Mouse (Mus musculus): ENCODE results near the gene Olfr982.

Gene Olfr982
- long read RNA-seq, experiment 1: 0 reads
- long read RNA-seq, experiment 2: 0 reads

- intact Hi-C loops (cut with DNase I): no loop called here
Measured at GRCm38 (mm10) chr9:40073529-40073928, at the start of gene Olfr982. TSS of gene Olfr982 (plus strand) at chr9:40073829.

GRCm38 (mm10) chr9:40050138-40050537, 23.5 kb upstream of the Olfr982 start:
- intact Hi-C loops (cut with DNase I): no loop called here

GRCm38 (mm10) chr9:40093495-40093894, 19.9 kb downstream of the Olfr982 start, which contains the start of gene Olfr983:
TSS of gene Olfr983 (minus strand) at chr9:40093595.
- intact Hi-C loops (cut with DNase I): no loop called here

GRCm38 (mm10) chr9:40094769-40095168, 21.1 kb downstream of the Olfr982 start:
- intact Hi-C loops (cut with DNase I): no loop called here

GRCm38 (mm10) chr9:40114106-40114505, 40.5 kb downstream of the Olfr982 start, which contains the start of gene Olfr984:
TSS of gene Olfr984 (minus strand) at chr9:40114206.
- intact Hi-C loops (cut with DNase I): no loop called here

GRCm38 (mm10) chr9:40116645-40117286, 43.1 kb downstream of the Olfr982 start:
- intact Hi-C loops (cut with DNase I): no loop called here

- intact Hi-C loops (cut with DNase I): no loop called here
Measured at GRCm38 (mm10) chr9:40117287-40117659, 43.6 kb downstream of the Olfr982 start.
